Mouse (Mus musculus) 3T3-L1 (cell line): Measurements from ENCODE around the gene Prss47.
A peak's percentile ranks its signal among the peaks of the same experiment; 100 is the strongest.

ENCODE experiments used
- DNase-seq: peaks from one replicate; pipeline ENCODE4 v3.0.0-alpha.2; 2015; ENCODE audit warnings: low read depth, low spot score

The Prss47 gene

GRCm38 (mm10) chr13:65052660-65053059, at the start of gene Prss47:
Gene Prss47, minus strand, starts transcription at chr13:65052760.
- no peak for DNase-seq

GRCm38 (mm10) chr13:65101232-65101631, 48.7 kb upstream of the Prss47 start:
- no peak for DNase-seq

GRCm38 (mm10) chr13:65100678-65101077, 48.1 kb upstream of the Prss47 start:
- DNase-seq: no peak

- DNase-seq: no peak
Measured at GRCm38 (mm10) chr13:65097018-65097417, 44.5 kb upstream of the Prss47 start.

GRCm38 (mm10) chr13:65095923-65096322, 43.4 kb upstream of the Prss47 start:
- no peak for DNase-seq

- no peak for DNase-seq
Measured at GRCm38 (mm10) chr13:65069969-65070368, 17.4 kb upstream of the Prss47 start.

- DNase-seq: peak; percentile 6
Measured at GRCm38 (mm10) chr13:65035057-65035456, 17.5 kb downstream of the Prss47 start.

- no peak for DNase-seq
Measured at GRCm38 (mm10) chr13:65032758-65033157, 19.8 kb downstream of the Prss47 start, which contains the start of gene Spata31d1c. Gene Spata31d1c, plus strand, starts transcription at chr13:65033058.

- no peak for DNase-seq
Measured at GRCm38 (mm10) chr13:65011052-65011738, 41.4 kb downstream of the Prss47 start.

GRCm38 (mm10) chr13:65007971-65008370, 44.6 kb downstream of the Prss47 start:
- DNase-seq: no peak

GRCm38 (mm10) chr13:65006760-65007159, 45.8 kb downstream of the Prss47 start:
- DNase-seq: no peak

GRCm38 (mm10) chr13:65005414-65005813, 47.1 kb downstream of the Prss47 start:
- DNase-seq: no peak
